Mouse (Mus musculus): ENCODE results near the gene Taok3.

DNA sequence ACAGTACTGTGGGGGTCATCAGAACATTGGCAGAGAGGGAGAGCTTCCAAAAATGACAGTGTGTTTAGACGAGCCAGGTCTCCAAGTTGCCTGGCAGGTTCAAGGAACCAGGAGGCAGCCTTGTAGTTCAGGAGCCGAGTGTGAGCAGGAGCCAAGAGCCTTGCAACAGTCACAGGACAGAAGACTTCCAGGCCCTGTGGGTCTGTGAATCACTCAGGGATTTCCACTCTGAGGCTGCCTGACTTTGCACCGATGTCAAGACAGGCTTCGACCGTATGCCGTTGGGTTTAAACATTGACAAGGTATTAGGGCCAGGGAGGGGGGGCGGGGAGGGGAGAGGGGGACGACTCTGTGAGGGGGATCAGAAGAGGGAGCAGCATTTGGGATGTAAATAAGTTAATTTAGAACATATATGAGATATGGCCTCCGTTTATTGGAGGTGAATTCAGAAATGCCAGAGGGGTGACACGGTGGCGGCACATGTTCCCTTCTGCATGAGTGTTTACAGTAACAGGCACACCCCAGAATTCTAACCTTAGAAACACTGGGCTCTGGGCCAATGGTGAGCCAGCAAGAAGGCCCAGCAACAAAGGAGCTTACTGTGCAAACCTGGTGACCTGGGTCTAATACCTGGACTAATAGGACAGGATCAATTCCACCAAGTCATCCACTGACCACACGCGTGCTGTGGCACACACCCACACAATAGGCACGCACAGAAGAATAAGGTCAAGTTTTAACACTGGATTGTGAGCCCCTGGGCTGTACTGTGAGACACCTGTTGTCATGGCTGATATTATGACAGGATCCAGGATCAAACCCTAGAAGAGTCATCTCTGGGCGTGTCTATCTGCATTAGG, 159.1 kb downstream of the Taok3 start:
- TF ChIP-seq POLR2A (IDR thresholded peaks at IDR 0.05; ENCODE audit: insufficient read depth, low read depth, low read length) (no peak), CTCF (IDR thresholded peaks at IDR 0.05; ENCODE audit: insufficient read depth, low read depth, low read length) (no peak)

Data from olfactory bulb, adult 2 months (tissue).